Mouse (Mus musculus) MEL (cell line): ENCODE data around the gene Ccdc71.

Experiments used
- CHD2 ChIP-seq: IDR thresholded peaks from 2 replicates; pipeline ENCODE4 v1.6.1; 2011; ENCODE audit warnings: low read length, improper control_type of control experiment
- CTCF ChIP-seq, 3 experiments: IDR thresholded peaks in 2 of 3; conservative IDR thresholded peaks in 1 of 3; 2 replicates each; pipeline ENCODE4 v1.5.1; 2011 to 2012; ENCODE audit warnings: low read length in 3 of 3, low read depth in 2 of 3, mild to moderate bottlenecking in 2 of 3, improper control_type of control experiment in 1 of 3, inconsistent platforms in 1 of 3, mixed read lengths in 1 of 3, moderate library complexity in 1 of 3; ENCODE audit not compliant: control insufficient read depth in 1 of 3, insufficient read depth in 1 of 3, poor library complexity in 1 of 3, severe bottlenecking in 1 of 3
- MAX ChIP-seq: IDR thresholded peaks from 2 replicates; pipeline ENCODE4 v1.6.1; 2011; ENCODE audit warnings: low read length, improper control_type of control experiment
- MAZ ChIP-seq: IDR thresholded peaks from 2 replicates; pipeline ENCODE4 v1.6.1; 2012; ENCODE audit warnings: low read depth, mild to moderate bottlenecking, inconsistent platforms, low read length, improper control_type of control experiment
- POLR2A ChIP-seq, 2 experiments: IDR thresholded peaks; 2 replicates each; pipeline ENCODE4 v1.6.1; 2011 to 2012; ENCODE audit warnings: low read length in 2 of 2, mild to moderate bottlenecking in 2 of 2, control low read depth in 1 of 2, improper control_type of control experiment in 1 of 2, low read depth in 1 of 2, moderate library complexity in 1 of 2; ENCODE audit not compliant: control insufficient read depth in 1 of 2, insufficient read depth in 1 of 2, poor library complexity in 1 of 2
- ZNF384 ChIP-seq: IDR thresholded peaks from 2 replicates; pipeline ENCODE4 v1.6.1; 2012; ENCODE audit warnings: low read depth, mild to moderate bottlenecking, inconsistent platforms, low read length, improper control_type of control experiment

DNA sequence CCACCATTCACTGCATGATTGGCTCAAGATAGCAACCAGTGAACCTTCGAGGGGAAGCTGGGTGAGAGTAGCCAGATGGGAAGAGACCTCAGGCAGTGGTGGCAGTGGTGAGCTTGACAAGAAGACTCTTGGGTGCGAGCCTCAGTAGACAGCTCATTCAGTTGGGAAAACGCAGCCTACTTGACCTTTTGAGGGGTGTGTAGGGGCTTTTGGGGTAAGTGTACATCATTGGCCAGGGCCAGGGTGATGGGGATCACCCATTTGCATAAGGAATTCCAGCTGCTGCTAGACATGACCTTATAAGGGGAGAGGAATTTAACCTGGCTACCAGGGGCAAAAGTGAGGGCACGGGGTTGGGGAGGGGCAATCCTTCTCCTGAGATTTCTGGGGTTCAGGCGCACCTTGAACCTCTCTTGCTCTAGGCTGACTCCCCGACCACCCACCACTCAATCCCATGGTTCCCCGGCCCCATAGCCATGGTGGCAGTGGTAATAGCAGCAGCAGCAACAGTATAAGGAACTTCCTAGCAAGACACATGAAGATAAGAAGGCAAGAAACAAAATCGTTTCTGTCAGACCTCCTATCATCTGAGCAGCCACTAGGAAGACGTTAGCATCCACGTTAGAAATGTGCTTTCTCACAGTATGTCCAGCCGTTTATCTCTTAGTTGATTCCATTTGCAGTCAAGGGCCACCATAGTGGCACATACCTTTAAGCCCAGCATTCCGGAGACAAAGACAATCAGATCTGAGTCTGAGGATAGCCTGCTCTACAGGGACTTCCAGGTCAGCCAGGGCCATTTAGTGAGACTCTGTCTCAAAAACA lies 4.4 kb upstream of the Ccdc71 start:
- TF ChIP-seq CTCF (IDR thresholded peaks at IDR 0.05 in 2 of 3, conservative IDR thresholded peaks at IDR 0.05 in 1 of 3; ENCODE audit: control insufficient read depth in 1 of 3, insufficient read depth in 1 of 3, low read depth in 2 of 3, low read length in 3 of 3, poor library complexity in 1 of 3, severe bottlenecking in 1 of 3) (peak in 1 of 3 experiments; percentile 7; a peak in 1 of 6 replicates), ZNF384 (no peak), POLR2A (IDR thresholded peaks at IDR 0.05; ENCODE audit: control insufficient read depth in 1 of 2, insufficient read depth in 1 of 2, low read depth in 1 of 2, low read length in 2 of 2, poor library complexity in 1 of 2) (peak in 1 of 2 experiments; percentile 67; a peak in 2 of 4 replicates), CHD2 (no peak), MAZ (no peak), MAX (peak; percentile 72; the same call in 1 of the 2 replicates)
